In the genomic region with DNA sequence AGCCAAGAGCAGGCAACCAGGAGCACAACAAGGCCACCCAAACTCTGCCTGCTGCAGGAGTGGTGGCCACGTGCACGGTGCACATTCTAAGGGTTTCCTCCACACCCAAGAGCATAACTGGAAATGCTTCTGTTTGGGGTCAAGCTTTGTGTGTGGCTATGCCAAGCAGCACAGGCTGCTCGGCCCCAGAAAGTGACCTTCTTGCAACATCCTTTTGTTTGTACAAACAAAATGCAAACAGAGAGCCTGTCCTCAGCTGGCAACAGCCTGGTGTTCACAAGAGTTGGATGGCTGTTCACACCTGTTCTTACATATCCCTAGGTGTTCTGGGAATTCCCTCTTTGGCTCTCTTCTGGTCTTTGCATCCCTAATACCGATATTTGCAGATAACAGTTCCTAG, we compare ENCODE assay signal across 17 mouse cellular contexts.
"Had no signal": no experiment of that assay in that cellular context is flagged by ENCODE, and none has a peak within 500 bp of the region (broad histone marks: within the 10 kb centered on the region; RNA-seq: fewer than 3 reads in every experiment).

No protein-coding gene starts in this region.

- H3K36me3 ChIP-seq: midbrain, embryonic 12.5 days; midbrain, embryonic 15.5 days; neural tube, embryonic 12.5 days; neural tube, embryonic 15.5 days; stomach, embryonic 15.5 days had no signal

- ATAC-seq: intestine, embryonic 16.5 days; midbrain, embryonic 15.5 days had no signal

- H3K27me3 ChIP-seq: midbrain, embryonic 12.5 days; neural tube, embryonic 12.5 days; stomach, embryonic 15.5 days had no signal

- DNase-seq: kidney, adult 18-20 months; kidney, adult 9 months; kidney, postnatal 4 days; left cerebral cortex, postnatal 4 days; lung, adult 2 months; right cerebral cortex, adult 18-20 months; right cerebral cortex, postnatal 14 days; right cerebral cortex, postnatal 4 days; thymus, postnatal 36 days had no signal

- H3K4me1 ChIP-seq: midbrain, embryonic 12.5 days; midbrain, embryonic 15.5 days; neural tube, embryonic 12.5 days; neural tube, embryonic 15.5 days; stomach, embryonic 15.5 days had no signal

- H3K4me2 ChIP-seq: midbrain, embryonic 12.5 days; midbrain, embryonic 15.5 days; neural tube, embryonic 12.5 days; neural tube, embryonic 15.5 days; stomach, embryonic 15.5 days had no signal

- H3K4me3 ChIP-seq: midbrain, embryonic 12.5 days; midbrain, embryonic 15.5 days; neural tube, embryonic 12.5 days; neural tube, embryonic 15.5 days; stomach, embryonic 15.5 days had no signal

- H3K9ac ChIP-seq: liver, embryonic 14.5 days; midbrain, embryonic 12.5 days; midbrain, embryonic 15.5 days; neural tube, embryonic 12.5 days; neural tube, embryonic 15.5 days; stomach, embryonic 15.5 days had no signal

- H3K27ac ChIP-seq: liver, embryonic 14.5 days; macrophage; midbrain, embryonic 12.5 days; midbrain, embryonic 15.5 days; neural tube, embryonic 12.5 days; neural tube, embryonic 15.5 days; stomach, embryonic 15.5 days had no signal

- H3K9me3 ChIP-seq: midbrain, embryonic 12.5 days; midbrain, embryonic 15.5 days; neural tube, embryonic 12.5 days; neural tube, embryonic 15.5 days; stomach, embryonic 15.5 days had no signal
